Comparison of ENCODE assay signal across 8 mouse cellular contexts in genomic region chr1:157411711-157412380, GRCm38 (mm10). TPM values are rescaled to one million over a fixed set of nuclear protein-coding genes. Genes with fewer than 3 reads are reported as not detected.
A peak's percentile ranks its signal among the peaks of the same experiment; 100 is the strongest.
DNase-seq lines count a peak whose midpoint lies in the region; ATAC-seq and TF ChIP-seq lines count a peak whose summit lies in the region.

No protein-coding gene starts in this region.

- peaks cover 8% of the 10 kb centered on the region; the same call in 1 of the 2 replicates for H3K4me1 ChIP-seq in intestine, embryonic 15.5 days (replicated peaks)
- peaks cover 12% of the 10 kb centered on the region for H3K4me1 ChIP-seq in limb, embryonic 10.5 days
- peaks cover 53% of the 10 kb centered on the region for H3K4me1 ChIP-seq in midbrain, embryonic 10.5 days
- H3K4me1 ChIP-seq in small intestine, adult 2 months (ENCODE audit: control insufficient read depth, insufficient read depth, insufficient read length, low read length): peaks cover 4% of the 10 kb centered on the region; the same call in 1 of the 2 replicates

- ATAC-seq in common myeloid progenitor, adult 5-6 weeks (replicated peaks; ENCODE audit: low read depth, poor library complexity, severe bottlenecking): peak; percentile 23
- peak; percentile 92 for ATAC-seq in intestine, embryonic 15.5 days

- H3K4me3 ChIP-seq in intestine, embryonic 15.5 days (replicated peaks): peak overlapping the region; percentile 94
- peak overlapping the region; percentile 97 for H3K4me3 ChIP-seq in limb, embryonic 10.5 days
- peak overlapping the region; percentile 98 for H3K4me3 ChIP-seq in midbrain, embryonic 10.5 days
- H3K4me3 ChIP-seq in small intestine, adult 2 months (ENCODE audit: low read depth, low read length): peak overlapping the region; percentile 96

- peak overlapping the region; percentile 86 for H3K4me2 ChIP-seq in intestine, embryonic 15.5 days (replicated peaks)

- H3K9ac ChIP-seq in intestine, embryonic 15.5 days: peak overlapping the region; percentile 77

- H3K27ac ChIP-seq in intestine, embryonic 15.5 days: peak overlapping the region; percentile 94
- H3K27ac ChIP-seq in limb, embryonic 10.5 days: peak overlapping the region; percentile 92
- peak overlapping the region; percentile 96 for H3K27ac ChIP-seq in midbrain, embryonic 10.5 days (replicated peaks)
- H3K27ac ChIP-seq in small intestine, adult 2 months (ENCODE audit: insufficient read depth, low read depth, low read length): peak overlapping the region; percentile 70

- H3K36me3 ChIP-seq in intestine, embryonic 15.5 days: no peaks in the 10 kb centered on the region
- no peaks in the 10 kb centered on the region for H3K36me3 ChIP-seq in limb, embryonic 10.5 days
- peaks cover 25% of the 10 kb centered on the region for H3K36me3 ChIP-seq in midbrain, embryonic 10.5 days
- no peaks in the 10 kb centered on the region for H3K36me3 ChIP-seq in small intestine, adult 2 months (ENCODE audit: control insufficient read depth, insufficient read depth, low read length)

- H3K27me3 ChIP-seq in intestine, embryonic 15.5 days (replicated peaks): no peaks in the 10 kb centered on the region
- H3K27me3 ChIP-seq in limb, embryonic 10.5 days (ENCODE audit: low read depth, poor library complexity, severe bottlenecking): no peaks in the 10 kb centered on the region
- H3K27me3 ChIP-seq in midbrain, embryonic 10.5 days (ENCODE audit: low read depth, poor library complexity, severe bottlenecking): no peaks in the 10 kb centered on the region
- H3K27me3 ChIP-seq in small intestine, adult 2 months (ENCODE audit: control insufficient read depth, insufficient read depth, low read length): no peaks in the 10 kb centered on the region

- TF ChIP-seq POLR2A in small intestine, adult 2 months (IDR thresholded peaks at IDR 0.05; ENCODE audit: low read depth, low read length): no peak

- no peaks in the 10 kb centered on the region for H3K9me3 ChIP-seq in intestine, embryonic 15.5 days
- no peaks in the 10 kb centered on the region for H3K9me3 ChIP-seq in limb, embryonic 10.5 days (replicated peaks)
- no peaks in the 10 kb centered on the region for H3K9me3 ChIP-seq in midbrain, embryonic 10.5 days (replicated peaks)

- no peak for TF ChIP-seq CTCF in small intestine, adult 2 months (IDR thresholded peaks at IDR 0.05; ENCODE audit: extremely low read depth, insufficient read length, insufficient replicate concordance, low read depth, low read length)

- DNase-seq in layer of hippocampus, adult 11-12 months (ENCODE audit: low spot score): peak; percentile 58
- DNase-seq in layer of hippocampus, adult 9-10 months (ENCODE audit: low spot score): no peak
- DNase-seq in gastrocnemius, adult 8-10 months (ENCODE audit: low spot score in 2 of 2): peak; percentile 30 to 60
- no peak for DNase-seq in limb, embryonic 10.5 days (ENCODE audit: low spot score)
- peak; percentile 77 for DNase-seq in midbrain, embryonic 10.5 days (ENCODE audit: low spot score)

- under 1% methylated on average over 71 of the region's 85 CpGs for WGBS in intestine, embryonic 15.5 days
- under 1% methylated on average over 84 of the region's 85 CpGs for WGBS in limb, embryonic 10.5 days
- WGBS in midbrain, embryonic 10.5 days: under 1% methylated on average over 82 of the region's 85 CpGs
- 2% methylated on average over 85 of the region's 85 CpGs for WGBS in small intestine, adult 2 months

RNA-seq across cellular contexts. Expression of gene Rasal2, which starts 0.5 kb away (rescaled TPM):
- 2.4 TPM in 2 replicates for total RNA-seq in common myeloid progenitor, adult 5-6 weeks (2017)
- total RNA-seq in gastrocnemius, adult 8-10 months (2022): 1 to 10 TPM; 4.0 to 6.1 (median 5.1) TPM
- 5.4 TPM in 2 replicates for polyA plus RNA-seq in intestine, embryonic 15.5 days (2015; fragmentation: Nextera tagmentation; extraction: Ambion mirVana)
- 5.8 and 6.2 TPM in 2 replicates for polyA plus RNA-seq in limb, embryonic 10.5 days (2016; fragmentation: Nextera tagmentation; extraction: Ambion mirVana)
- polyA plus RNA-seq in midbrain, embryonic 10.5 days (2016; fragmentation: Nextera tagmentation; extraction: Ambion mirVana): 8.8 and 16.5 TPM in 2 replicates
- polyA plus RNA-seq in small intestine, adult 2 months (2012; rRNA removed): 1.0 and 1.4 TPM in 2 replicates

RNA-seq across cellular contexts. Expression of gene Cryzl2, which starts 46.5 kb away (rescaled TPM):
- 17.1 and 28.8 TPM in 2 replicates for total RNA-seq in common myeloid progenitor, adult 5-6 weeks (2017)
- total RNA-seq in gastrocnemius, adult 8-10 months (2022): under 1 TPM; 0.36 to 0.88 (median 0.70) TPM
- polyA plus RNA-seq in intestine, embryonic 15.5 days (2015; fragmentation: Nextera tagmentation; extraction: Ambion mirVana): 9.3 and 11.4 TPM in 2 replicates
- 4.6 and 7.6 TPM in 2 replicates for polyA plus RNA-seq in limb, embryonic 10.5 days (2016; fragmentation: Nextera tagmentation; extraction: Ambion mirVana)
- polyA plus RNA-seq in midbrain, embryonic 10.5 days (2016; fragmentation: Nextera tagmentation; extraction: Ambion mirVana): 6.4 and 7.3 TPM in 2 replicates
- 2.4 and 3.5 TPM in 2 replicates for polyA plus RNA-seq in small intestine, adult 2 months (2012; rRNA removed)

Comparison
In these comparisons a context has a peak if more than half of its experiments do, and no peak if none do; other contexts are left out.
1. DNase-seq: peak in layer of hippocampus, adult 11-12 months (single experiment), gastrocnemius, adult 8-10 months (2 of 2) and midbrain, embryonic 10.5 days (single experiment); none in layer of hippocampus, adult 9-10 months (single experiment) and limb, embryonic 10.5 days (single experiment).
2. Peak in every context shown above with its lines, with median percentiles within 50 percentile points of each other: H3K27ac ChIP-seq and H3K4me3 ChIP-seq.